Mouse (Mus musculus): ENCODE measurements around the gene Sorcs2.

- TF ChIP-seq POLR2A (IDR thresholded peaks at IDR 0.05; ENCODE audit: borderline replicate concordance, extremely low read depth, low read depth, low read length) = no peak
- no peak for TF ChIP-seq CTCF (IDR thresholded peaks at IDR 0.05; ENCODE audit: insufficient read depth, low read length)
Observed at GRCm38 (mm10) chr5:36040398-36041235, 357.3 kb downstream of the Sorcs2 start.

Data from lung, adult 2 months (tissue).